Mouse (Mus musculus) heart, adult 2 months (tissue): ENCODE measurements around the gene Atox1. TPM values are rescaled to one million over a fixed set of nuclear protein-coding genes. Genes with fewer than 3 reads are reported as not detected.

ENCODE experiments used
- DNase-seq, 2 experiments: peaks; one replicate each; pipeline ENCODE4 v3.0.0; 2021
- H3K27ac ChIP-seq: fragments of 200-600 bp; 2 replicates; pipeline ENCODE4 v1.8.1; 2022
- H3K27me3 ChIP-seq: fragments of 200-500 bp; 2 replicates; pipeline ENCODE4 v1.6.1; 2012; ENCODE audit warnings: mild to moderate bottlenecking, low read length, inconsistent platforms, mixed read lengths; ENCODE audit not compliant: control insufficient read depth, insufficient read depth
- H3K36me3 ChIP-seq: fragments of 200-500 bp; 2 replicates; pipeline ENCODE4 v1.6.1; 2012; ENCODE audit warnings: low read length, inconsistent platforms; ENCODE audit not compliant: control insufficient read depth, insufficient read depth
- H3K4me1 ChIP-seq: fragments of 200-500 bp; 2 replicates; pipeline ENCODE4 v1.6.1; 2011; ENCODE audit warnings: low read length; ENCODE audit not compliant: control insufficient read depth, insufficient read depth
- H3K4me3 ChIP-seq: fragments of 200-600 bp; 2 replicates; pipeline ENCODE4 v1.8.1; 2022
- H3K79me2 ChIP-seq: fragments of 200-500 bp; replicated peaks from 2 replicates; pipeline ENCODE4 v1.6.1; 2012; ENCODE audit warnings: mild to moderate bottlenecking, inconsistent platforms, low read length, moderate library complexity, mixed read lengths; ENCODE audit not compliant: control insufficient read depth, insufficient read depth
- H3K9ac ChIP-seq: fragments of 200-500 bp; 2 replicates; pipeline ENCODE4 v1.6.1; 2012; ENCODE audit warnings: low read depth, mild to moderate bottlenecking, control low read depth, inconsistent platforms, low read length, mixed read lengths
- CTCF ChIP-seq: fragments of 200-600 bp; IDR thresholded peaks from 2 replicates; pipeline ENCODE4 v1.8.1; 2022; ENCODE audit warnings: antibody characterized with exemption, mild to moderate bottlenecking, moderate library complexity
- EP300 ChIP-seq: fragments of 200-500 bp; IDR thresholded peaks from 2 replicates; pipeline ENCODE4 v1.6.1; 2011; ENCODE audit warnings: low read depth, low read length, control low read depth; ENCODE audit not compliant: insufficient read depth
- POLR2A ChIP-seq: fragments of 200-500 bp; IDR thresholded peaks from 2 replicates; pipeline ENCODE4 v1.6.1; 2011; ENCODE audit warnings: mild to moderate bottlenecking, low read depth, low read length, control low read depth; ENCODE audit not compliant: insufficient read depth
- WGBS: fragments of 180-500 bp; shearing (Covaris S2); methylation state at CpG from one replicate; pipeline ENCODE4 v1.1.7; 2018; 5-methylcytosine and 5-hydroxymethylcytosine counted together
- intact Hi-C: fragments of 180-260 bp; cut with DNase I; formaldehyde crosslinking; loops from one replicate; pipeline ENCODE4 v1.15.1; 2025
- polyA plus RNA-seq: library from polyadenylated mRNA; depleted of rRNA; stranded (reverse); fragments of >200 nt; gene quantifications from 2 replicates; pipeline ENCODE4 v1.2.3, GENCODE M21; 2012
- total RNA-seq, 2 experiments: library from RNA; stranded (reverse); gene quantifications; 2 replicates each; pipeline ENCODE4 v1.2.3; 2021

Gene Atox1
- total and polyA plus RNA-seq, 3 experiments = 98.6 to 204 (median 112) TPM

GRCm38 (mm10) chr11:55485443-55485842 lies 24.4 kb upstream of the Atox1 start:
- Histone ChIP-seq H3K4me3 (no peak overlapping the region), H3K9ac (no peak overlapping the region), H3K27ac (no peak overlapping the region), H3K79me2 (peaks cover 4% of the 10 kb centered on the region; the same call in 1 of the 2 replicates), H3K36me3 (peaks cover 2% of the 10 kb centered on the region; the same call in 1 of the 2 replicates), H3K4me1 (peaks cover 1% of the 10 kb centered on the region), H3K27me3 (no peaks in the 10 kb centered on the region)
- WGBS = 96% methylated on average over 7 of the region's 7 CpGs
- intact Hi-C loops = no loop called here
- no peak for DNase-seq
- TF ChIP-seq CTCF = no peak
- TF ChIP-seq EP300 = no peak
- no peak for TF ChIP-seq POLR2A

- DNase-seq = peak in 1 of 2 experiments; percentile 17
- peaks cover 34% of the 10 kb centered on the region for H3K36me3 ChIP-seq
- H3K27me3 ChIP-seq = no peaks in the 10 kb centered on the region
- no peak overlapping the region for H3K9ac ChIP-seq
- peaks cover 12% of the 10 kb centered on the region for H3K4me1 ChIP-seq
- peak overlapping the region; percentile 43 for H3K27ac ChIP-seq
- 44% methylated on average over 3 of the region's 3 CpGs for WGBS
- intact Hi-C loops = no loop called here
- H3K79me2 ChIP-seq = peaks cover 20% of the 10 kb centered on the region
- no peak for TF ChIP-seq POLR2A
- H3K4me3 ChIP-seq = no peak overlapping the region
Observed at GRCm38 (mm10) chr11:55473219-55473618, 12.2 kb upstream of the Atox1 start.

GRCm38 (mm10) chr11:55471467-55471866 lies 10.4 kb upstream of the Atox1 start:
- Histone ChIP-seq H3K36me3 (peaks cover 23% of the 10 kb centered on the region), H3K4me3 (no peak overlapping the region; the same call in 1 of the 2 replicates), H3K9ac (0 out of 2 replicates have a peak overlapping the region, but pooled peaks have one; percentile 20), H3K79me2 (peaks cover 14% of the 10 kb centered on the region), H3K27ac (no peak overlapping the region), H3K4me1 (peaks cover 16% of the 10 kb centered on the region), H3K27me3 (no peaks in the 10 kb centered on the region)
- TF ChIP-seq POLR2A (no peak), EP300 (no peak), CTCF (no peak)
- intact Hi-C loops = no loop called here
- 79% methylated on average over 7 of the region's 7 CpGs for WGBS
- DNase-seq = no peak

GRCm38 (mm10) chr11:55470761-55471160 lies 9.7 kb upstream of the Atox1 start:
- TF ChIP-seq CTCF = no peak
- no peak for TF ChIP-seq POLR2A
- no peak for TF ChIP-seq EP300
- Histone ChIP-seq H3K79me2 (peaks cover 11% of the 10 kb centered on the region), H3K27ac (peak overlapping the region; percentile 0; the same call in 1 of the 2 replicates), H3K9ac (no peak overlapping the region), H3K4me3 (peak overlapping the region; percentile 91), H3K36me3 (peaks cover 20% of the 10 kb centered on the region), H3K4me1 (peaks cover 15% of the 10 kb centered on the region), H3K27me3 (no peaks in the 10 kb centered on the region)
- DNase-seq = no peak
- WGBS = 4% methylated on average over 8 of the region's 8 CpGs
- intact Hi-C loops = no loop called here

GRCm38 (mm10) chr11:55469923-55470691 lies 9.1 kb upstream of the Atox1 start:
- TF ChIP-seq POLR2A (no peak), EP300 (no peak), CTCF (no peak)
- under 1% methylated on average over 46 of the region's 46 CpGs for WGBS
- peaks cover 10% of the 10 kb centered on the region for H3K79me2 ChIP-seq
- H3K4me3 ChIP-seq = peak overlapping the region; percentile 91
- peak; percentile 26 to 42 for DNase-seq
- intact Hi-C loops = no loop called here
- H3K4me1 ChIP-seq = peaks cover 14% of the 10 kb centered on the region
- peak overlapping the region; percentile 89 for H3K9ac ChIP-seq
- peak overlapping the region; percentile 91 for H3K27ac ChIP-seq
- H3K36me3 ChIP-seq = peaks cover 17% of the 10 kb centered on the region
- H3K27me3 ChIP-seq = no peaks in the 10 kb centered on the region

GRCm38 (mm10) chr11:55469048-55469843 lies 8.2 kb upstream of the Atox1 start, which contains the start of gene G3bp1:
TSS of gene G3bp1 (plus strand) at chr11:55469685.
- peaks cover 16% of the 10 kb centered on the region for H3K36me3 ChIP-seq
- peaks cover 12% of the 10 kb centered on the region for H3K4me1 ChIP-seq
- H3K27me3 ChIP-seq = no peaks in the 10 kb centered on the region
- peak within 1 kb of the TSS; percentile 89 for H3K9ac ChIP-seq
- TF ChIP-seq CTCF (peak; percentile 65), EP300 (peak; percentile 76), POLR2A (peak; percentile 97)
- intact Hi-C loops = no loop called here
- H3K27ac ChIP-seq = peak within 1 kb of the TSS; percentile 99
- peaks cover 8% of the 10 kb centered on the region for H3K79me2 ChIP-seq
- peak within 1 kb of the TSS; percentile 91 for H3K4me3 ChIP-seq
- WGBS = under 1% methylated on average over 57 of the region's 57 CpGs
- DNase-seq = peak; percentile 98 to 100
